Mouse (Mus musculus) adipocyte (in vitro differentiated cells): ENCODE data around the gene Tmem240.
"Not testable (repeated sequence)": the region's sequence is repeated elsewhere in the genome, so short reads cannot be mapped to it uniquely, and the experiment has no call there.

Source experiments
- DNase-seq: peaks from one replicate; pipeline ENCODE4 v3.0.0-alpha.2; 2016; ENCODE audit warnings: low spot score

Tmem240 gene

DNA sequence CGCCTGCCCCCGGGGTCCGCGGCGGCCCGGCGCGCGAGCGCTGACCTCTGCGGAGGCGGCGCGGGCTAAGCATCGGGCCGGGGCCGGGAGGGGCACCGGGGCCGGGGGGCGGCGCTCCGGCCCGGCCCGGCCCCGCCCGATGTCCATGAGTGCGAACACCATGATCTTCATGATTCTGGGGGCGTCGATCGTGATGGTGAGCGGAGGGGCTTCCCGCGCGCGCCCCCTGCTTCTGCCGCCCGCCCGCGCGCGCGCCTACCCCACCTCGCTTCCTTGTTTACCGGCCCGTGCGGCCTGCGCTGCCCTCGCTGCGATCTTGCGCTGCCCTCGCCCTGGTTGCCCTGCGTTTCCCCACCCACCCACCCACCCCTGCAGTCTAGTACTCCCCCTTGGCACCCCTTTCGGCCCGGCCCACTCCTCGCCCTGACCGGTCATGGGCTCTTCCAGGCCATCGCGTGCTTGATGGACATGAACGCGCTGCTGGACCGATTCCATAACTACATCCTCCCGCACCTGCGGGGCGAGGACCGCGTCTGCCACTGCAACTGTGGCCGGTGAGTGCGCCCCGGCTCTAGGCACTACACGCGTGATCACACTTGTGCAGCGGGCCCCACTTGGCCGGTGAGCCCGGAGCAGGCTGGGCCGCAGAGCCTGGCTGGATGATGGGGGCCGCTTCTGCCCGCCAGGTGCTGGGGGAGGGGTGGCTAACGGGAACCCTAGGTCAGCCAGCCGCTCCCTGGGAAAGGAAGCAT, 527 bp downstream of the Tmem240 start:
- peak; percentile 40 for DNase-seq

GRCm38 (mm10) chr4:155735788-155736187, 1.2 kb downstream of the Tmem240 start:
- no peak for DNase-seq

- DNase-seq: no peak
Measured at GRCm38 (mm10) chr4:155736421-155736820, 1.8 kb downstream of the Tmem240 start.

DNA sequence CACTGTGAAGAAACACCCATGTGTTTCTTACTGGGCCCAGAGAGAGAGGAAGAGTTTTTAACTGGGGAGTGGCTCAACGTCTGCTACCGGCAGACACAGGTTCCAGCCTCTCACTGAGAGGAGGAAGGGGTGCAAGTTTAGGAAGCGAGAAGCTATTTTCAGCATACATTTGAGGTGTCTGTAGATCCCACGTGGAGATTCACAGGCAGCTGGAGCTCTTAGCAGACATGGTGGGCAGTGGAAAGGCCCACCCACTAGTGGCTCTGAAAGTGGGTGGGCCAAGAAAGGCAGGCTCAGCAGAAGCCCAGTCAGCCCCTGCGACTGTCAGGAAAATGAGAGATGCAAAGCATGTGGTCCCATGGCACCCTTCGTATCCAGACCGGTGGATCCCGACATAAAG, 3.7 kb downstream of the Tmem240 start:
- no peak for DNase-seq

GRCm38 (mm10) chr4:155739152-155739551, 4.6 kb downstream of the Tmem240 start:
- DNase-seq: no peak

DNA sequence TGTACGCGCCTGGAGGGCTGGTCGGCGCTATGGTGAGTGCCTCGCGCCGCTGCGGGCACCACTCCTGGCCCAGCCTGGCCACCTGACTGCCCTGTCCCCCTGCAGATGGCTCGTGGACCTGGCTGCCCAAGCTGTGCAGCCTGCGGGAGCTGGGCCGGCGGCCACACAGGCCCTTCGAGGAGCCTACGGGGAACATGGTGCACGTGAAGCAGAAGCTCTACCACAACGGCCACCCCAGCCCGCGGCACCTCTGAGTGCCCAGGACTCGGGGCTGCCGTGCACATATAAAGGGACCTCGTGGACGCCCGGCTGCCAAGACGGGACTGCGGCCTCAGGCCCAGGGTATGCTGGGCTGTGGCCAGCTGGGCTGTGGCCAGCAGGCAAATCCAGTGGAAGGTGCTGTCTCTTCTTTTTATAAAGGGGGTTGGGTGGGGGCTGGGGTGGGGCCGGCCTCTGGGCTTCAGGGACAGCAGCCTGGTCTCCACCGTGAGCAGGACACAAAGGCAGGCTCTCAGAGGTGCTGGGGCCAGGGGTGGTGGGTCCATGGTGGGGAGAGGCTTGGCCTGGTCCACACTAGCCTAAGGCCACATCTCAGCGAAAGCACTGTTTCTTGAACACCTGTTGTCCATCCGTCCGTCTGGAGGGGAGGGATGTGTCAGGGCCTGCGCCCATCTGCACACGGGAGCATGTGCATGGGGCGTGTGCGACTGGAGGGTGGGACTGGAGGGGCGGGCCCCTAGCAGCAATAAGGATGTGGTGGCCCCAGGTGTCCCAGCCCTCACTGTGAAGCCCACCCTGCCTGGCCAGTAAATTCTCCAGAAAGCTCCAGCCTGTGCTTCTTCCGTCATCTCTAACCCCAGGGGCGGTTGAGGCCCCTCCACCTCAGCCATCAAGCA, 5.4 kb downstream of the Tmem240 start:
- DNase-seq: no peak

- not testable (repeated sequence) for DNase-seq
Measured at GRCm38 (mm10) chr4:155740681-155741080, 6.1 kb downstream of the Tmem240 start.

GRCm38 (mm10) chr4:155742684-155743083, 8.1 kb downstream of the Tmem240 start:
- no peak for DNase-seq

DNA sequence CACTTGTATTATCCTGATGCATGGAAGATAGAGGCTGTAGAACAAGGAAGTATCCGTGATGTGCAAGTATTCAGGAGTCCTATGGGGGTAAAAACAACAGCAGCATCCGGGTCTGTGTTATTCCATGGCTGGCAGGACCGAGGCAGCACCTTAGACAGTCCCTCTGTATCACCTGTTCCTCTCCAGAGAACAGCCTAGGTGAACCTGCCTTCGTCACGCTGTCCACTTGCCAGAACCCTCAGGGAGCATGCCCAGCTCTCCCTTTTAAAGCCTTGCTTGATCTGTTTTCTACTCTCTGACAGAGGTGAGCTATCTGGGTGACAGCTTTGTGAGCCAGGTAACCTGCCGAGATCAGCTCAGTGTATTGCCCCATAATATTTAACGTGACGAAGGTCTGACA, 9.9 kb downstream of the Tmem240 start:
- DNase-seq: no peak

DNA sequence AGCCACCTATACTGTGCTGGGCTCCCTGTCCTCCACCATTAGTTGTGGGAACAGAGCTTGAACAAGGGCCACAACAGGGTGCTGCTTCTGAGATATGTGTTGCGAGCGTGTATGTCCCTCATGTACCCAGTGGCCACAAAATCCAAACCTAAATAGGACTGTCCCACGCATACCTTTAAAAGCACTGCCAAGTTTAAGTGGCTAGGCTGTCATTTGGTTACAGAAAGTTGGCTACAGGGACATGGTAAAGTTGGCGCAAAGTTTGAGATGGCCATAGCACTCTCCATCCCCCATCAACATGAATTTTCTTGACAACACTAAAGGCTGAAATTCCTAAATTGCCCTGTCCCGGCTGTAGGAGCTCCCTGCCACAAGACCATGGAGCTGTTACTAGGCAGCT, 10.5 kb downstream of the Tmem240 start:
- no peak for DNase-seq

DNA sequence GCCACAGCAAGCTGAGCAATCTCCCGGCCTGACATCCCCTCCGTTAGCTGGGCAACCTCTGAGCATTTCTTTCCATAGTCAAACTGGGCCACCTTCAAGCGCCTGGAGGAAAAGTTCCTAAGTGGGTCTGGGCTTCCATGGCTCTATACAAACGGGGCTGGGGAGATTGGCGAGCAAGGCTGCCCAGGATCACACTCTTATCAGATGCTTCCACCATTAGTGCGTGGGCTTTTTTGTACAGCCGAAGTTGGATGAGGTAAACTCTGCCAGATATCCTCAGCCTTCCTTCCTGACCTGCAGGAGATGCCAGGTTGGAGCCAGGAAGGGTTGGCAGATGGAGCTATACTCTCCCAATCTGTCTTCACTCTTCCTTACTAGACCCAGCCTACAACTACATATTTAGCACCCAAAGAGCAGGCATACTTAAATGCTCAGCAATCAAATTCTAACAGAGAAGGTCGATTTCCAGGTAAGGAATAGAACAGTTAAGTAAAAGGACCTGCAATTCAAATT, 11.5 kb downstream of the Tmem240 start:
- DNase-seq: no peak

DNA sequence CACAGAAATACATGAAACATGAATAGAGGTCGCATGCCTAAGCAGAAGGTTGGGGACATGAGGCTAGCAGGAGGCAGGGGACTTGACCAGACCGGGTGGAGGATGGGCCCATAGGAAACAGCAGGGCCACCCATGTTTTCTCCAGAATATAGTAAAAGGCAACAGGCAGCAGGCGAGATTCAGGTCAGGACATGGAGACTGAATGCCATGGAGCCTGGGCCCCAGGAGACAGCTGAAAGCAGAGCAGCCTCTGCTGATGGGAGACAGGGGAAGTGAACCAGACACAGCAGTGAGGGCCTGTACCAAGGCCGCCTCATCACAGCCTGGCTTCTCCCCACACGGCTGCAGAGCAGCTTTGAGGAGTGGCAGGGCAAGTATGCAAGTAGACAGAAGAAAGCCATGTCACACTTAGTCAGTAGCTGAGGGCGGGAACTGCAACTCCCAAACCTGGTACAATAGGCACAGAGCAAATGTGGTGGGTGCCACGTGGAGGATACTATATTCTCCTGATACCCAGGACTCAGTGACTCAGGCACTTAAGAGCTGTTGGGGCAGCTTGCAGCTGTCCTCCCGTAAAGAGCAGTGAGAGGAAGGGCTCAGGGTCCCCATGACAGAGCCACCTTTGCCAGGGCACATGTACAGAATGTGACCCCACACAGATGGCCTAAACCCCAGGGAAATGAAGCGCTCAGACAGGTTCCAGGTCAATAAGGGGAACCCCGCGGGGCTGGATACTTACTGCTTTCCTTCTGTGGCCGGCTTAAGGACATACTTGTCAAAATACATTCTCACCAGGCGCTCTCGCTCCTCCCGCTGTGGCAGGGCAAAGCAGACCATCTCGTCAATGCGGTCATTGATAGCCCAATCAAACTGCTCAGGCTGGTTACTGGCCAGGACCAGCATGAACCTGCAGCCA, 12.2 kb downstream of the Tmem240 start:
- DNase-seq: no peak

DNA sequence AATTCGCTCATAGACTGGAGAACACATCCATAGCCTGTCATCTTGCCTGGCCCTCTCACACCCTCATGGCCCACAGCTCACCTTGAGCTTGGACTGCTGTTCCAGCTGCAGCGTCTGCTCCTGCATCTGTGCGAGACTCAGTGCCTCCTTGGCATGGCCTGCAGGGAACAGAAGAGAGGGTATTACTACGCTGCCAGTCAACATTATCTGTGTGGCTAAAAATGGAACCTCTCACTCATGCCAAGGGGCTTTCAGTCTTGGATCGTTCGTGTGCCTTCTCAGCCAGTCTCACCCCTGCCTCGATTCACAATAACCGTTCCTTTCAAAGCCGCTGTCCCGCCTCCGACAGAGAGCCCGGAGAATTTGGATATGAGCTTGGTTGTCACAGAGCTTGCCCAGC, 22.4 kb downstream of the Tmem240 start:
- DNase-seq: peak; percentile 60

- peak; percentile 59 for DNase-seq
Measured at GRCm38 (mm10) chr4:155759862-155760612, 25.4 kb downstream of the Tmem240 start.

DNA sequence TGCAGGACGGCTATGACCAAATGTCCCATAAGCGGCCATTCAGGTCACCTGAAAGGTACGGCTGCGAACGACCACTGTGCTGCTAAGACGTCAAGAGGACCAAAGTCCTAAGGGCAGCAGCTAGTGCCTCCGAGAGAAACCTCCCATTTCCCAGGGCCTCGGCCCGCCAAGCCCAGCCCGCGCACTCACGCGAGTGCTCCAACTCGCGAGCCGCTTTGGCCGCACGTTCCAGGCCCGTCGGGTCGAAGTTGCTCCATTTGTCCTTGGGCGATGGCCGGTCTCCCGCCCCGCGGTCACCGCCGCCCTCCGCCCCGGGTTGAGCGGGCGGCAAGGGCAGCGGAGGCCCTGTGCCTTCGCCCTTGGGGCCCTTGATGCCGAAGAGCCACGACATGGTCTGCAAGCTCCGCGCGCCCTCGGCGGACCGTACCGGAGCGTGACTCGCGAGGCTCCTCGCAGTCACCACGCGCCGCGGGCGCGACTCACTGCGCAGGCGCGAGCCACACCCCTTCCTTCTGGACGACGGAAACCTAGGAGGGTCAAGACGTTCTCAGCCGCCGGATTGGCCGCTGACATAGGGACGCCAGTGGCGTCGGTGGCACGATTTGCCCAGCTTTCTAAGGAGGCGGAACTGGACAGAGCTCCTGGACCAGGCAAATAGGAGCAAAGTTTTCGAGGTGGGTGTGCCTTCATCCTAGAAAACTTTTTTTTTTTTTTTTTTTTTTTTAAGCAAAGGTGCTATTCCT, 26.2 kb downstream of the Tmem240 start, which contains the start of gene Atad3a:
Atad3a (minus strand) TSS at position 481 of the 743 bp plus-strand sequence.
- peak; percentile 97 for DNase-seq

- peak; percentile 49 for DNase-seq
Measured at GRCm38 (mm10) chr4:155761356-155762099, 26.9 kb downstream of the Tmem240 start.

GRCm38 (mm10) chr4:155762357-155762756, 27.8 kb downstream of the Tmem240 start:
- DNase-seq: peak; percentile 51

GRCm38 (mm10) chr4:155769496-155769879, 34.9 kb downstream of the Tmem240 start:
- DNase-seq: no peak

GRCm38 (mm10) chr4:155769880-155770512, 35.4 kb downstream of the Tmem240 start:
- DNase-seq: peak; percentile 90
